Mouse (Mus musculus): ENCODE measurements around the gene Tshb. TPM values are rescaled to one million over a fixed set of nuclear protein-coding genes. Genes with fewer than 3 reads are reported as not detected.

Gene Tshb
- polyA plus RNA-seq (2017; shearing (Covaris generic)) = not detected

DNA sequence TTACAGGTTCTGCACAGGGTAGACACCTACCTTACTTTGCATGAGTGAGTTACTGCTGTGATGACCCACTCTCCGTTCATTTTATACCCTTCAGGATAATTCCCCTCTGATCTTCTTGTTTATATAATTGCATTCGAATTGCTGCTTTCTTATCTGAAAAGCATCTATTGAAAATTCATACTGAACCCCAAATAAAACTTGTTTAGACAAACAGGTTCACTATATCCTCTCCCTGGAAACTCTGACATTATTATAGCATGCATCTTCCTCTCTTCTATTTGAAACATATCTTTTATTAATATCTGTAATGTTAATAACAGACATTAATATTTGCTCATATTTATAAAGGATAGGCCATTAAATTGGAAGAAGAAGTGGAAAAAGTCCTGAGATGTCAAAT, at the start of gene Tshb:
TSS of gene Tshb (minus strand) at position 101 of the 400 bp plus-strand sequence.
- no peak for ATAC-seq

DNA sequence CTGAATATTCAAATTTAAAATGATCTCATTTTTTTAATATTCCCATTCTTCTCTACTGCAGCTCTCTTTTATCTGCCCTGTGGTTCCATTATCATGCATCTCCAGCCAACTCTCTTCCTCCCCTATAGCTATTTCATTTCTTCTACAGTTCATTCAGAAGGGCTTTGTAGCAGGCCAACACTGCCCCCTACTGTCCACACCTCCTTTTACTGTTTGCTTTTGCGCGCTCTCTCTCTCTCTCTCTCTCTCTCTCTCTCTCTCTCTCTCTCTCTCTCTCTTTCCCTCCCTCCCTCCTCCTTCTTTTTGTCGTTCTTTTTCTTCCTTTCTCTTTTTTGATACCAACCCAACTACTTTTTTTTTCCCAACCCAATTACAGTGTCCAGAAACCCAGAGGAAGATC, 21.4 kb upstream of the Tshb start:
- ATAC-seq = peak; percentile 87

DNA sequence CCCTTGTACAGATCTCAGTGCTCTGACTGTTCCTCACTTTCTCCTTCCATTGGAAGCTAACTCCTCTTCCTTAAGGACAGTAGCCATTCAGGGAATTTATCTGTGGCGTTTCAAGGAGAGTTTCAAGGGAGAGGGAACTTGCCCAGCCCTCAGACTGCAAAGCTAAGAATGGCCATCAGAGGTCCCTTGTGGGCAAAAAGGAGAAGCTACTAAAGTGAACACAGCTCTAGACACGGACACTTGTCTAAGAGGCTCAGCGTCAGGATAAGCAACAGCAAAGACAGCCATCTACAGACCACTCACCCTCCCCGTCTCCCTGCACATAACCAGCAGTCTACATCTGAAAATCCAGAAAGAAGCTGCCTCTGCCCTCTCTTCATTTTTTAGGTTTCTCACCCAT, 4.9 kb upstream of the Tshb start:
- no peak for ATAC-seq

DNA sequence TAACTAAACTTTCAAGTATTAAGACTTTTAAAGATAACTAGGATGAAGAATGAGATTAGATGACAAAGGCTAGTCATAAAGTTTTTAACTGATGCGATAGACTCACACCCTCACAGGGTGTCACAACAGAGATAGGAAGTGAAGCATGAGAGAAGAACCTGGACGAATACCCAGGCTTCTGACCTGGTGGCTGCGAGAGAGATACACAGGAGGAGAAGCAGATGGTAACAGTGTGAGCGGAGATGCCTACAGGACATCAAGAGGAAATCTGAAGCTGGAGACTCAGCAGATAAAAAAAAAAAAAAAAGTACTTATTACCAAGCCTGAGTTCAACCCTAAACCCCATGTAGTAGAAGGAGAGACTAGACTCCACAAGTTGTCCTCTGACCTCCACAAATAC, 9.5 kb downstream of the Tshb start:
- ATAC-seq = no peak

DNA sequence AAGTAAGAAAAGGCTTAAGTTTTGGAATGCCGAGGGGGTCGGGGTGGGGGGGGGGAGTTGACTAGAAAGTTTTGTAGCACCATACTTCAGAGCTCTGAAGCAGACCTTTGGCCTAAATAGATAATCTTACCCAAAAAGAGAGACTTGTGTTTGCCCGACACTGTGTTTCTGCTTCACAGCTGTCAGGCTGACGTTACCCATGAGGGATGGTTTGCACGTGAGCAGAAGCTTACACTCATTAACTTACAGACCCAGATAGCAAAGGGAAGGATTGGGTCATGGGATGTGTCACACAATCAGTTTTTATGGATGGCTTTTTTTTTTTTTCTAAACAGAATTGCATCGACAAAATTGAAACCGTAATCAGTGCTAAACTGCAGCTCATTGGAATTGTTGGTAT, 17.7 kb downstream of the Tshb start:
- no peak for ATAC-seq

DNA sequence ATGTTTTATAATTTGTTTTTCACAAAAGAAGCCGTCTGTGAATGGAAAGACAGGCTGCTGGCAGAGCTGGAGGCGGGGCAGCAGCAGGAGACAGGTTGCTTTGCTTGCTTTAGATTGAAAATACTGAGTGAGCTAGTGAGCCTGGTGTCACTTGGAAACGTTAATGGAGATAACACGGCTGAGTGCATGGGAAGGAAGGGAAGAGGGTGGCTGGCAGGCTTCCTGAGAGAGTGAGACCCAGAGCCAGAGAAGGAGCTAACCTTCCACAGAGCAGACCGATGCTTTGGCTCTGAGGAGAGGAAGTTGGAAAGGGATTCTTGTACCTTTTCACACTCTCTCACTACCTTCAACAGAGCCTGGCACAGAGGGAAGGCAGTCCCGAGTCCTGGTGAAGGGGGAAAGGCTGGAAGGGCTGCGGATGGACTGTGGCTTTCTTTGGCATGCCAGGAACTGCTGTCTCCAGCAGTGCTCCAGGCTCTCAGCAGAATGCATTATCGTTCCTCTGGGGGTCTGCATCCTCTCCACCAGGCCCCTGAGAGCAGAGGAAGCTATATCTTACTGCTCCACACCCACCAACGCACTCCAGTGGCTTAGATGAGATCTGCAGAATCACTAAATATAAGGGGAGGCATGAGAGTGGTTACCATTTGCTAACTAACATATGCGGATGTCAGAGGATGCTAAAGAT, 18.7 kb downstream of the Tshb start:
- ATAC-seq = no peak

DNA sequence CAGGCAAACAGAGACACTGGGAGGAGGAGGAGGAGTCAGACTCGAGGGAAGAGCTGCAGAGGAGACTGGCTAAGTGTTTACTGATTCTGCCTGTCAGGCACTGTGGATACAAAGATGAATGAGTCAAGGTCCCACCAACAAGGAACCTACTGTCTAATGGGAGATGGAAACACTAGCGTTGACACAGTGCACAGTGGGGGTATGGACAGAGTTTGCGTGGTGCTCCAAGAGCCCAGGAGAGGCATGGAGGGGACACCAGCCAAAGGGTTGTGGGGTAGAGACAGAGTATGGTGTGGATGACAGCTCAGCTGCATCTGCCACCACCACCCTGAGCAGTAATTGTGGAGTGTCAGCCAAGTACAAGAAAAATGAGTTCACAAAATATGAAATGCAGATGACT, 20.1 kb downstream of the Tshb start:
- ATAC-seq = no peak

DNA sequence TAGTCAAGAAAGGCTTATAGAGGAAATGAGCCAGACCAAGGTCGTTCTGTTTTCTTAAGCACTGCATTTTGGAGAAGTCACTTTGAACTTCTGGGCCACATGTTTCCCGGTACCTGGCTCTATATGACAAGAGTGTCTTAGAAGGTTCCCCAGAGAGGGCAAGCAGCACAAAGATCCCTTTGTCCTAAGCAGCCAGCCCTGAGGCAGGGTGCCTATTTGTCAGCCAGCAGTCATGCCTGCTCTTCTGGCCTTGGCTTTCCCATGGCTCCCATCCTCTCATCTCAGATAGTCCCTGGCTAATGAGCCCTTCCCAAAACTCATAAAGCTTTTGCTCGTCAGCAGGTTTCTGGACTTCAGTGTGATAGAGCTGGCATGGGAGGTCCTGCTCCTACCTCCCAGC, 22.3 kb downstream of the Tshb start:
- no peak for ATAC-seq

DNA sequence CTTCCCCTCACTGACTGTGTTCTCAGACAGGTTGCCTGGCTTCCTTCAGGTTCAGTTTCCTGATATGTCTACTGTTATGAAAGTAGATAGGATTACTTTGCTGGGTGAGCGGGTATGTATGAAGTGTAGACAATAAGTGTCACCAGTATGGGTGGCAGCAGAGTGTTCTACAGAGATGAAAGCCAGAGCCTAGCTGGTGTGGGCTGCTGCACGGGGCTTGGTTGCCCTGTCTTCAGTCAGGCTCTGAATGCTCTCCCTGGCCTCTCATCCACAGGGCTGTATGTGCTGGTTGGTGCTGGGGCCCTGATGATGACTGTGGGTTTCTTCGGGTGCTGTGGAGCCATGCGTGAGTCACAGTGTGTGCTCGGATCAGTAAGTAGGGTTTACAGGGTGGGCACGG, 25.5 kb downstream of the Tshb start:
- ATAC-seq = no peak

DNA sequence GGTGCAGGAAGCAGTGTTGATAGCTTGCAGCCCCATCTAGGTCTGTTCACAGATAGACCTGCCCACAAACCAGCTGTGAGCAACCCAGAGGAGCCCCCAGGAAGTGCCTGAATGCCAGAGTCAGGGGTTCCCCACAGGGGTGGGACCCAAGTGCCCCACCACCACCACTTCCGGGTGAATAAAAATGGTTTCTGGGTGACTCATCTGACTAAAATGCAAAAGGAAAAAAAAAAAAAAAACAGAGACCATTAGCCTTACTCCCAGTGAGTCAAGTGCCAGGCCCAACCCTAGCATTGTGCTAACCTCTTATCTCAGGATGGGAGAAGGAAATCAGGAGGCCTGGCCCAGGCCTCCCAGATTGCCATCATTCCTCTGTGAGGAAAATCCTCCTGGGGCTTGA, 26.7 kb downstream of the Tshb start:
- ATAC-seq = peak; percentile 94

DNA sequence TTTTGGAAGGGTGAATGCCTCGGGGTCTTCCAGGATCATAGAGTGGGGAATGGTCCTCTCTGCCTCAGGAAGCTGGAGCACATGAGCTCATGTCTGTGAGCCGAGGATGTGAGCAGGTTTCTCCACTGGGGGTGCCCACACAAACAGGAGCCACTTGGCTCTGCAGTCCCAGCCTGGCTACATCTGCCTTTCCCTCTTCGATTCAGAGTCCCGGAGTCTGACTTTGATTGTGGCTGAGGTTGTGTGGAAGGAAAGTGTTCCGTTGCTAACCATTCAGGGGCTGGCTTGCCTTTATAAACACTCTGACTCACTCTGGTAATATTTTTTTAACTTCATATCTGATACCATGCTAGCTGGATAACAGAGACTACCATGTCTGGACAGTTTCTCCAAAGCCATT, 30.1 kb downstream of the Tshb start:
- ATAC-seq = no peak

DNA sequence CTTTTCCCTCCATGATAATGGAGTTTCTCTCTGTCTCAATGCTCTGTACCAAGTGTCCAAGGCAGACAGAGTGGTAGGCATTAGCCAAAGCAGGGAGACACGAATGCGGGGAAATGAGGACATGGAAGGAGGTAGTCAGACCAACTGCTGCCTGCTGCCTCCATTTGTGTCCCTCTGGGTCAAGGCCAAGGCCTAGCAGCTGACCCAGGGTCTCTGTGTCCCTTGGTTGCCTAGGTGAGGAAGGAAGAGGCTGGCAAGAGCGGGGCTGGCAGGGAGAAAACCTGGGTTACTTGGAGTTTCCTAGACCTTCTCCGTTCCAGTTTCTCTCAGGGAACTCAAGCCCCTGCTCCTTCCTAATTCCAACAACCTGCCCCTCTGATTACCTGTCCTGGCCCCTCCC, 30.5 kb downstream of the Tshb start:
- no peak for ATAC-seq

DNA sequence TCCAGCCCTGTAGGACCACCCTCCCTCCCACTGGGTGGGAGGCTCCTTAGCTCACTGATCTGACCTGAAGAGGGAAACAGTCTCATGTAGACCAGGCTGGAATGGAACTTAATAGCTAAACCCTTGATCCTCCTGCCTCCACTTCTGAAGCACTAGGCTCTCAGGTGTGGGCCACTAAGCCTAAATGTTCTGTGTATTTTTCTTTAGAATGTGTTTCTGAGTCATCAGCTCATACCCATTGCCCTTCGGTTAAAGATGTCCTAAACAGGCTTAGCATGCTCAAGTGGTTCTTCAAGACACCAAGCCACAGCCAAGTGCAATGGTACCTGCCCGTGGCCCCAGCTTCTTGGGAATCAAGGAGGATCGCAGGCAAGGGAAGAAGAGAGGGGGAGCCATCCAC, 31.0 kb downstream of the Tshb start:
- no peak for ATAC-seq

DNA sequence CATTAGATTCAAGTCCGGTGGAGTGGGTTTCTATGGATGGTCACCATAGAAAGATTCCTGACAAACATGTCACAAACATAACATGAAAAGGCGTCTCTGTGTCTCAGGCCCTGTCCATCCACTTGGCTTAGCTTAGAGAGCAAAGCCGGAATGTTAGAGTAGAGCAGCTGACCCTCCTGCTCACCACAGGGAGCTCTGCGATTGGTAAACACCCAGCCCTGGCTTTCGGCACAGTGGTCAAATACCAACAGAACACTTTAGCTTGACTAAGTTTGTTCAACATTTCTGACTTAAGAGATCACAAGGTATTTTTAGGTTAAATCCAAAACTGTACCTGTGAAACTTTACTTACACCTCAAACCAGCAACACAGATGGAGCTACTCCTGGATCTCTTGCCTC, 31.4 kb downstream of the Tshb start:
- ATAC-seq = no peak

DNA sequence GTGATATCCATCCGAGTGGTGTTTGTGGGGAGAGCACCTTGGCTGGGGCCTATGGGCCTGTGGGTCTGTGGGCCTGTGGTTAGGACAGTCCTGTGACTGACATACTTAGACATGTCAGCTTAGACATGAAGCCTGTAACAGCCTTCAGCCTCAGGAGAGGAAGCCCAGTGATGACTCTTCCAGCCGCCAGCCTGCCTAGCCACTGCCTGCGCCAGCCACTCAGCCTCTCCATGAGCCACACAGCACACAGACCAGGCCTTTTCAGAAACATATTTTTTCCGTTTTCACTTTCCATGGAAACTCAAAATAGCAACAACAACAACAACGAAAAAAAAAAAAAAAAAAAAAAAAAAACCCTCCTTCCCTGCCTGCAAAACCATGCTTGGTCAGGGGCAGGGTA, 33.8 kb downstream of the Tshb start:
- ATAC-seq = no peak

DNA sequence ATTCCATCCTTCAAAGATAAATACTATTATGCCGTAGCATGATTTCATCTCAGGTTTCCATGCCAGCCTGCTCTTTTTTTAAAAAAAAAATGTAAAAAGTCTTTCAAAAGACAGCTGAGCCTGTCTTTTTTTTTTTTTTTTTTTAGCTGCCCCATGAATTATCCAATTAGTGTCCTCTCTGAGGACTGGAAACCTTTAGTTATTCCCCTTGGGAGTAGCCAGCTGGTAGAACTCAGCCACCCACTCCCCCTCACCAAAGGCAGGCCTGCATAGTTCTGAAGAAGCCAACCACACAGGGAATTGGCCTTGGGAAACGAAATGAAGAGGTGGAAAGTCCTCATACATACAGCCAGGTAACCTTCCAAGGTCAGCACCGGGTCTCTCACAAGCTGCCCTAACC, 34.5 kb downstream of the Tshb start:
- ATAC-seq = no peak

DNA sequence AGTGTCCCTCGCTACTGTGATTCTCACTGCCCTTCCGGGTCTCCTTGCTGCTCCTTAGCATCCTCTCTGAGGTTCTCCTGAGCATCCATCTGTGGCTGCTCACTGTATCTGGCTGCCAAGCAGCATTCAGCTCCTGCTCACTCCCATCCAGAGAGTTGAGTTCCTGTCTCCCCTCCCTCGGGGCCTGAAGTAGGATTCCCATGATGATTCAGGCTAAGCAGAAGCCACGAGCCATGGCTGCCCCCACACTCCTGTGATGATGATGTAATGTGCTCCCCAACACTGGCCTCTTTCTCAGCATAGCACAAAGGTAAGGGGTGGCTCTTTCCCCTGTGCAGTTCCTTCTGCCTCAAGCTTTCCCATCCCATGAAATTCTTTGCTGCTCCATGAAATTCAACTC, 36.3 kb downstream of the Tshb start:
- no peak for ATAC-seq

DNA sequence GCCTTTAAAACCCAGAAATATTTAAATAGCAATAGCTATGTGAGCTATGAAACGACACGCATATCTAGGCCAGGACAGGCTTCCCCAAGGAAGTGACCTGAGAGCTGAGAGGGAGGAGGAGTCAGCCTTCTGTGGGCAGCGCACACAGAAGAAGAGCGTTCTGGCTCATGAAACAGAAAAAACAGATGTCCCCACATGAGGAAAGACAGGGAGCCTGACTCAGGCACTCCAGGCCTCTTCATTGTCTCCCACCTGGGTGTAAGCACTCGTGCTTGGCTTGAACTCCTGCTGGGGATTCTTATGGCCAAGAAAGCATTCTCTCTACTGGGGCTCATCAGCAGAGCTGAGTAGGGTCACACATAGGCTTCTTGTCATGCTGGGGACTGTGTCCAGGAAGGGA, 37.9 kb downstream of the Tshb start:
- ATAC-seq = no peak

DNA sequence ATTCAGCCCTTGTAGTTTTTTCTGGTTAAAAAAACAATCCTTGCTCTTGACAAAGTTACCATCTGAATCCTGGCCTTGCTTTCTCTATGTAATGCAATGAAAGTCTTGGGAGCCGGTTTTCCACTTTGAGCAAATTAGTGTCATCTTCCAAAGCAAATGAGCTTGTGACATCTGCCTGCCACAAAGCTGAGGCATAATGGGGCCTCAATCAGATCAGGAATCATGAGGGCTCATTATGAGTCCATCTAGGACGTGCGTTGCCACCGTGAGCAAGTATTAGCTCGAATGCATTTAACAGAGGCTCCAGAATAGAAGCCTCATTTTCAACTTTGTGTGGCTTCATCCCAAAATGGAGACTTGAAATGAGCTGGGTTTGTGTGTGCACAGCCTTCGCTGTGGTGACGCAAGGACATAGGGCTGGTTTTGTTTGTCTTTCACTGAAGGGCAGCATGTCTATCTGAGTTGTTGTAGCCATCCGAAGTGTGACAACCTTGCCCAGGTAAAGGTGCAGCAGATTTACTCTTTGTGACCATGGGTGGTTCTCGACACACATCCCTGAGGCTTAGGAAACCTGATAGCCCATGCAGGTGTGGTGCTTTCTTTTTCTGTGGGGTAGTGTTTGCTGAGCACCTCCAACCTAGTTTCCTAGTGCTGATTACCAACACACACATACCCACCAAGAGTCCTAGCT, 38.6 kb downstream of the Tshb start:
- no peak for ATAC-seq

DNA sequence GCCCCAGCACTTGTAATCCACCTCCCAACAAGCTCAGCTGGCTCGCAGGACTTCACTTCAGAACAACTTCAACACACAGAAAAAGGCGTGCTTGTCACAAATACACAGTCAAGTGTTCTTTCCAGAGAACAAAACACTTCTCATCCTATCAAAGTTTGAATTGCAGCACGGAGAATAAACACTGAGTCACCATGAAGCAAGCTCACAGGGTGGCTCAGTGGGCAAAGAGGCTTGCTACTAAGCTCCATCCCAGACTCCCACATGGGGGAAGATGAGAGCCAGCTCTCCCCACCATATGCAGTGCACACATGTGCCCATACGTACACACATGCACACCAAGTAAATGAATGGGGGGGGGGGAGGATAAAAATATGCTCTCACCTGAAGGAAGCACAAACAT, 39.3 kb downstream of the Tshb start:
- no peak for ATAC-seq

DNA sequence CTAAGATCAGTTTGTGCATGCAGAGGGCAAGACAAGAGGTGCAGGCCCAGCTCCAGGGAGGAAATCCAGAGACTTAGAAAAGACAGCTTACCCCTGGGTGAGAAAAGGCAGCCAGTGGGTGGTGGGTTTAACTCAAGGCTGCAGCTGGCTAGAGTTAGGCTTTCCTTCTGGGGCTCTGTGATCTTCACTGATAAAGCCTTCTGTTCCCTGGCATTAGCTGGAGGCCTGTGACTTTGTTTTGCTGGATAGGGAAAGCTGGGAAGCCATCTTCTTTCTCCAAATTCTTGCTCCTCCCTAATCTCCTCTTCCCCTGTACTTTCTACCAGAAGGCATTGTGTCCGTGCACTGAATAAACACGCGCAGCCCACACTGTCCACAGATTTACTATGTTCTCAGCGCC, 39.8 kb downstream of the Tshb start:
- ATAC-seq = no peak

DNA sequence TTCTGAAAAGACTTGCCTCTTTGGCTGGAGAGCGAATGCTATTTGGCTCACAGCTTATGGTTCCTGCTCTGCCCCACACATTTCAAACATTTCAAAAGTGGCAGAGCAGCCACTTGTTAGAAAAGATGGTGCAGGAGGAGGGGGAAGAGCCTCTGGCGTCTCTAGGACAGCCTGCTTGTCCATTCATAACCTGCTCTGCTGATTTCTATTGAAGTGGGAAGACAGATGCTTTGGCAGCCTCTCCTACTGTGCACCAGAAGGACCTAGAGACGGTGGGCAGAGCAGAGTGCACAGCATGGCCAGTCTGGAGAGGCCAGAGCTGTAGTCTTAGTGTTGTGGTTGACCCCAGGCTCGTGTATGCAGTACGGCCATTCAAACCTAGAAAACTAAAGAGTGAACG, 43.6 kb downstream of the Tshb start:
- ATAC-seq = no peak

DNA sequence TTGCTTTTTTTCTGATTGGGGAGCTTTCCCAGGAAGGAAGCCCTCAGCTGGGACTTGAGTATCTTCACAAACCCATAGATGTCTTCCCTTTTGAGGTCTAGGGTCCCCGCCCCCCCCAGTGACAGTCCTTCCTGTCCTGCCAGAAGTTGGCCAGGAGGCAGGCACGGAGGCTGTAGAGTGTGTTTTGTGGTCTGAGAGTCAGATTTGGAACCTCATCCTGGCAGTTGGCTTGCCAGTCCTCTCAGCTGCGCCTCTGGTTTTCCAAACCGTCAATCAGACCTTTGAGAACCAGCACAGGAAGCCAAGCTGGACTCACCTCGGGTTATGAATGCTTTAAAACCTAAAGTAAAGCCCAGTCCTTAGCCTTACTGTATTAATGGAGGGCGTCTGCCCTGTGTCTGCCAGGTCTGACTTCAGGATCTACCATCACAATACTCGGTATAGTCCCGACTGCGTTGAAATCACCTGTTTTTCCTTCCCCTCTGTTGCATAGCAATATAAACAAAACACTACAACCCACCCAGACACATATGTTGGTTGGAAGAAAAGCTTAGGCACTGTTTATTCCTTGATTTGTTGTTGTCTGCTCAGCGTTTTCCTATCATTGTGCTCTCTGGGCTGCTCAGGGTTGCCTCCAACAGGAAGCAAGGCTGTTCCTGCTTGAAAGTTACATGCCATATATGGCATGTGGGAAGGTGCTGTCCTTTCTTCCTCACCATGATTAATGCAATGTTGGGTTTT, 44.2 kb downstream of the Tshb start:
- ATAC-seq = peak; percentile 35

DNA sequence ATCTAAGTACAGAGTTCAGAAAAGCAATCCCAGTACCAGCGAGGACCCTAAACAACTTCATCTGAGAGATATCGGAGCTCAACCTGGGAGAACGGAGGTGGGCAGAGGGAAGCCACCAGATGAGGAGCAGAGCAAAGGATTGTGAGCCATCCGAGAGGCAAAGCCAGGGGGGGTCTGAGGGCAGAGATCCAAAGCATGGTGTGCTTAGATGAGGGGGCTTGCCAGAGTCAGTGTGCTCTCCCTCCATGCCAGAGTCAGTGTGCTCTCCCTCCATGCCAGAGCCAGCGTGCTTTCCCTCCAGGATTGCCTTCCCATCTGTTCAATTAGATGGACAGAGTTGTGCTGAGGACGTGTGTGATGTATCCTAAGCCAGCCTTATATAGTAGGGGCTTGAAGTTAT, 45.4 kb downstream of the Tshb start:
- ATAC-seq = no peak

Measured in CD4-positive, CD25-positive, alpha-beta regulatory T cell, adult 4 months (primary cell).